Mouse (Mus musculus) neural tube, embryonic 13.5 days (tissue): ENCODE measurements around the gene Bsx. TPM values are rescaled to one million over a fixed set of nuclear protein-coding genes. Genes with fewer than 3 reads are reported as not detected.

Experiments
- ATAC-seq: fragments of 200-750 bp; cut with Nextera tagmentation; 2 replicates; pipeline ENCODE4 v1.8.0; 2017; ENCODE audit warnings: low read depth, mild to moderate bottlenecking, moderate TSS enrichment, moderate library complexity
- H3K27ac ChIP-seq: fragments of 300-500 bp; sonication (generic); replicated peaks from 2 replicates; pipeline ENCODE4 v1.5.1; 2015; ENCODE audit warnings: moderate library complexity, mild to moderate bottlenecking, inconsistent platforms
- H3K27me3 ChIP-seq: fragments of 300-500 bp; sonication (generic); 2 replicates; pipeline ENCODE4 v1.6.1; 2015; ENCODE audit warnings: mild to moderate bottlenecking, inconsistent platforms
- H3K36me3 ChIP-seq: fragments of 300-500 bp; sonication (generic); 2 replicates; pipeline ENCODE4 v1.6.1; 2015; ENCODE audit warnings: mild to moderate bottlenecking, inconsistent platforms
- H3K4me1 ChIP-seq: fragments of 300-500 bp; sonication (generic); replicated peaks from 2 replicates; pipeline ENCODE4 v1.6.1; 2015; ENCODE audit warnings: inconsistent platforms
- H3K4me2 ChIP-seq: fragments of 300-500 bp; sonication (generic); 2 replicates; pipeline ENCODE4 v1.6.1; 2015; ENCODE audit warnings: inconsistent platforms, mild to moderate bottlenecking, moderate library complexity
- H3K4me3 ChIP-seq: fragments of 300-500 bp; sonication (generic); 2 replicates; pipeline ENCODE4 v1.5.1; 2015; ENCODE audit warnings: mild to moderate bottlenecking, inconsistent platforms
- H3K9ac ChIP-seq: fragments of 300-500 bp; sonication (generic); 2 replicates; pipeline ENCODE4 v1.6.1; 2015; ENCODE audit warnings: moderate library complexity, mild to moderate bottlenecking, inconsistent platforms
- H3K9me3 ChIP-seq: fragments of 300-500 bp; sonication (generic); 2 replicates; pipeline ENCODE4 v1.6.1; 2016; ENCODE audit warnings: inconsistent platforms
- WGBS: fragments of 180-500 bp; shearing (Covaris S2); methylation state at CpG from one replicate; pipeline ENCODE4 v1.1.7; 2015; 5-methylcytosine and 5-hydroxymethylcytosine counted together
- polyA plus RNA-seq: library from polyadenylated mRNA; unstranded; fragments of >200 nt; fragmentation: Nextera tagmentation; extraction: Ambion mirVana; gene quantifications from 2 replicates; pipeline ENCODE4 v1.2.1, GENCODE M21; 2015

Bsx gene
- polyA plus RNA-seq = not detected in 2 replicates

GRCm38 (mm10) chr9:40873556-40874470 lies at the start of gene Bsx:
Bsx (plus strand) TSS chr9:40874127.
- peak; percentile 68 for ATAC-seq
- H3K4me1 ChIP-seq = peaks cover 26% of the 10 kb centered on the region
- H3K9me3 ChIP-seq = no peaks in the 10 kb centered on the region
- WGBS = 2% methylated on average over 32 of the region's 32 CpGs
- H3K9ac ChIP-seq = no peak within 1 kb of the TSS
- H3K27me3 ChIP-seq = peaks cover 92% of the 10 kb centered on the region
- no peak within 1 kb of the TSS for H3K27ac ChIP-seq
- H3K4me3 ChIP-seq = no peak within 1 kb of the TSS
- peak within 1 kb of the TSS; percentile 33 for H3K4me2 ChIP-seq
- no peaks in the 10 kb centered on the region for H3K36me3 ChIP-seq

GRCm38 (mm10) chr9:40825601-40826000 lies 48.3 kb upstream of the Bsx start:
- Histone ChIP-seq H3K27me3 (no peaks in the 10 kb centered on the region), H3K4me1 (peaks cover 14% of the 10 kb centered on the region), H3K27ac (no peak overlapping the region), H3K9ac (no peak overlapping the region), H3K4me3 (no peak overlapping the region), H3K4me2 (no peak overlapping the region), H3K9me3 (no peaks in the 10 kb centered on the region), H3K36me3 (no peaks in the 10 kb centered on the region)
- no peak for ATAC-seq
- WGBS = 55% methylated on average over 6 of the region's 6 CpGs

GRCm38 (mm10) chr9:40827366-40827765 lies 46.6 kb upstream of the Bsx start:
- peaks cover under 1% of the 10 kb centered on the region for H3K4me1 ChIP-seq
- 85% methylated on average over 4 of the region's 4 CpGs for WGBS

GRCm38 (mm10) chr9:40834569-40834968 lies 39.4 kb upstream of the Bsx start:
- H3K4me2 ChIP-seq = peak overlapping the region; percentile 21; the same call in 1 of the 2 replicates
- H3K9me3 ChIP-seq = no peaks in the 10 kb centered on the region
- H3K27ac ChIP-seq = no peak overlapping the region
- H3K36me3 ChIP-seq = no peaks in the 10 kb centered on the region
- 0 out of 2 replicates have a peak, but pooled peaks have one; percentile 40 for ATAC-seq
- H3K9ac ChIP-seq = no peak overlapping the region
- WGBS = 8% methylated on average over 12 of the region's 12 CpGs
- H3K4me1 ChIP-seq = 0 out of 2 replicates have a peak, but pooled peaks cover 3% of the 10 kb centered on the region
- H3K4me3 ChIP-seq = no peak overlapping the region
- H3K27me3 ChIP-seq = no peaks in the 10 kb centered on the region; the same call in 1 of the 2 replicates

More at GRCm38 (mm10) chr9:40827366-40827765, 46.6 kb upstream of the Bsx start:
- Histone ChIP-seq H3K9me3 (no peaks in the 10 kb centered on the region), H3K27ac (no peak overlapping the region), H3K4me2 (no peak overlapping the region), H3K36me3 (no peaks in the 10 kb centered on the region), H3K9ac (no peak overlapping the region), H3K27me3 (no peaks in the 10 kb centered on the region), H3K4me3 (no peak overlapping the region)
- no peak for ATAC-seq

GRCm38 (mm10) chr9:40836681-40837080 lies 37.2 kb upstream of the Bsx start:
- H3K4me2 ChIP-seq = no peak overlapping the region
- 0 out of 2 replicates have a peak, but pooled peaks cover 3% of the 10 kb centered on the region for H3K4me1 ChIP-seq
- no peak overlapping the region for H3K27ac ChIP-seq
- H3K9ac ChIP-seq = no peak overlapping the region
- no peaks in the 10 kb centered on the region for H3K9me3 ChIP-seq
- no peaks in the 10 kb centered on the region; the same call in 1 of the 2 replicates for H3K27me3 ChIP-seq
- H3K36me3 ChIP-seq = no peaks in the 10 kb centered on the region
- no peak overlapping the region for H3K4me3 ChIP-seq
- ATAC-seq = no peak
- WGBS = 88% methylated on average over 3 of the region's 3 CpGs

GRCm38 (mm10) chr9:40839662-40840061 lies 34.3 kb upstream of the Bsx start:
- no peaks in the 10 kb centered on the region for H3K36me3 ChIP-seq
- H3K4me3 ChIP-seq = no peak overlapping the region
- H3K9me3 ChIP-seq = no peaks in the 10 kb centered on the region
- H3K27ac ChIP-seq = no peak overlapping the region
- H3K4me2 ChIP-seq = no peak overlapping the region
- no peaks in the 10 kb centered on the region; the same call in 1 of the 2 replicates for H3K27me3 ChIP-seq
- 80% methylated on average over 3 of the region's 3 CpGs for WGBS
- 0 out of 2 replicates have a peak, but pooled peaks cover 3% of the 10 kb centered on the region for H3K4me1 ChIP-seq
- H3K9ac ChIP-seq = no peak overlapping the region
- ATAC-seq = no peak

- Histone ChIP-seq H3K27ac (peak overlapping the region; percentile 29), H3K4me3 (no peak overlapping the region), H3K9me3 (no peaks in the 10 kb centered on the region), H3K4me1 (peaks cover 10% of the 10 kb centered on the region), H3K9ac (no peak overlapping the region), H3K27me3 (peaks cover 24% of the 10 kb centered on the region), H3K4me2 (no peak overlapping the region), H3K36me3 (no peaks in the 10 kb centered on the region)
- no peak for ATAC-seq
- WGBS = 7% methylated on average over 2 of the region's 2 CpGs
Measured at GRCm38 (mm10) chr9:40851515-40851914, 22.4 kb upstream of the Bsx start.

- H3K4me2 ChIP-seq = peak overlapping the region; percentile 56
- peaks cover 14% of the 10 kb centered on the region for H3K4me1 ChIP-seq
- peaks cover 58% of the 10 kb centered on the region for H3K27me3 ChIP-seq
- peak overlapping the region; percentile 35 for H3K4me3 ChIP-seq
- WGBS = 5% methylated on average over 21 of the region's 21 CpGs
- H3K36me3 ChIP-seq = no peaks in the 10 kb centered on the region
- no peaks in the 10 kb centered on the region for H3K9me3 ChIP-seq
- H3K9ac ChIP-seq = peak overlapping the region; percentile 57
- H3K27ac ChIP-seq = peak overlapping the region; percentile 65
- peak; percentile 51; the same call in 1 of the 2 replicates for ATAC-seq
Measured at GRCm38 (mm10) chr9:40858461-40859160, 15.3 kb upstream of the Bsx start.

GRCm38 (mm10) chr9:40859196-40859595 lies 14.7 kb upstream of the Bsx start:
- no peaks in the 10 kb centered on the region for H3K9me3 ChIP-seq
- 0 out of 2 replicates have a peak overlapping the region, but pooled peaks have one; percentile 26 for H3K9ac ChIP-seq
- ATAC-seq = peak; percentile 49; the same call in 1 of the 2 replicates
- peaks cover 14% of the 10 kb centered on the region for H3K4me1 ChIP-seq
- peak overlapping the region; percentile 38; the same call in 1 of the 2 replicates for H3K27ac ChIP-seq
- peak overlapping the region; percentile 56 for H3K4me2 ChIP-seq
- H3K27me3 ChIP-seq = peaks cover 57% of the 10 kb centered on the region
- 3% methylated on average over 9 of the region's 9 CpGs for WGBS
- H3K4me3 ChIP-seq = peak overlapping the region; percentile 35
- H3K36me3 ChIP-seq = no peaks in the 10 kb centered on the region

- no peak for ATAC-seq
- H3K4me2 ChIP-seq = no peak overlapping the region
- H3K27ac ChIP-seq = no peak overlapping the region
- H3K9ac ChIP-seq = no peak overlapping the region
- peaks cover 10% of the 10 kb centered on the region for H3K4me1 ChIP-seq
- H3K4me3 ChIP-seq = no peak overlapping the region
- H3K9me3 ChIP-seq = no peaks in the 10 kb centered on the region
- 80% methylated on average over 5 of the region's 5 CpGs for WGBS
- peaks cover 73% of the 10 kb centered on the region for H3K27me3 ChIP-seq
- H3K36me3 ChIP-seq = no peaks in the 10 kb centered on the region
Measured at GRCm38 (mm10) chr9:40870331-40870730, 3.6 kb upstream of the Bsx start.

- Histone ChIP-seq H3K9me3 (no peaks in the 10 kb centered on the region), H3K27me3 (peaks cover 85% of the 10 kb centered on the region), H3K27ac (no peak overlapping the region), H3K4me3 (peak overlapping the region; percentile 4), H3K4me1 (peaks cover 10% of the 10 kb centered on the region), H3K36me3 (no peaks in the 10 kb centered on the region), H3K9ac (no peak overlapping the region), H3K4me2 (peak overlapping the region; percentile 38)
- no peak for ATAC-seq
- WGBS = under 1% methylated on average over 34 of the region's 34 CpGs
Measured at GRCm38 (mm10) chr9:40871369-40872155, 2.4 kb upstream of the Bsx start.
